Comparison of ENCODE assay signal across 29 mouse cellular contexts in genomic region chr3:152907087-152907486, GRCm38 (mm10).
DNase-seq lines count a peak whose midpoint lies in the region; ATAC-seq and TF ChIP-seq lines count a peak whose summit lies in the region.
"Had no signal": no experiment of that assay in that cellular context is flagged by ENCODE, and none has a peak within 500 bp of the region (broad histone marks: within the 10 kb centered on the region; RNA-seq: fewer than 3 reads in every experiment).

No protein-coding gene starts in this region.

- H3K4me1 ChIP-seq in forebrain, postnatal 0 days (ENCODE audit: insufficient read depth), result 0 out of 2 replicates have a peak, but pooled peaks cover 2% of the 10 kb centered on the region
- no peaks in the 10 kb centered on the region; the same call in 1 of the 2 replicates for H3K4me1 ChIP-seq in forebrain, embryonic 12.5 days
- H3K4me1 ChIP-seq: intestine, embryonic 15.5 days; stomach, embryonic 15.5 days had no signal

- ATAC-seq in forebrain, postnatal 0 days, result 0 out of 2 replicates have a peak, but pooled peaks have one; percentile 27
- ATAC-seq in forebrain, embryonic 12.5 days (ENCODE audit: low FRiP score), result no peak
- ATAC-seq: forebrain, embryonic 13.5 days; hindbrain, postnatal 0 days; intestine, embryonic 15.5 days; liver, embryonic 12.5 days; liver, postnatal 0 days; midbrain, embryonic 13.5 days had no signal

- no peak overlapping the region for H3K4me3 ChIP-seq in forebrain, postnatal 0 days (ENCODE audit: low read depth, low read length)
- H3K4me3 ChIP-seq in forebrain, embryonic 12.5 days (replicated peaks), result no peak overlapping the region
- H3K4me3 ChIP-seq: erythroblast, embryonic 14.5 days; forebrain, embryonic 13.5 days; hindbrain, embryonic 12.5 days; intestine, embryonic 15.5 days; liver, embryonic 12.5 days; megakaryocyte, embryonic 14.5 days; midbrain, embryonic 13.5 days; stomach, embryonic 15.5 days had no signal

- 57% methylated on average over 5 of the region's 5 CpGs for WGBS in forebrain, postnatal 0 days
- WGBS in forebrain, embryonic 12.5 days, result 85% methylated on average over 5 of the region's 5 CpGs

- TF ChIP-seq CTCF in forebrain, postnatal 0 days (IDR thresholded peaks at IDR 0.05; ENCODE audit: low read depth), result no peak
- no peak for TF ChIP-seq CTCF in brain, embryonic 14.5 days (IDR thresholded peaks at IDR 0.05; ENCODE audit: borderline replicate concordance, extremely low read depth, insufficient read depth, insufficient read length)

- H3K4me2 ChIP-seq in forebrain, postnatal 0 days (ENCODE audit: low read depth), result no peak overlapping the region
- H3K4me2 ChIP-seq in forebrain, embryonic 12.5 days, result no peak overlapping the region
- H3K4me2 ChIP-seq: forebrain, embryonic 13.5 days; heart, embryonic 11.5 days; hindbrain, embryonic 12.5 days; intestine, embryonic 15.5 days; liver, embryonic 12.5 days; midbrain, embryonic 13.5 days; stomach, embryonic 15.5 days had no signal

- no peaks in the 10 kb centered on the region for H3K27me3 ChIP-seq in forebrain, postnatal 0 days (ENCODE audit: insufficient read depth, low read length)
- no peaks in the 10 kb centered on the region for H3K27me3 ChIP-seq in forebrain, embryonic 12.5 days
- H3K27me3 ChIP-seq: forebrain, embryonic 13.5 days; hindbrain, embryonic 12.5 days; intestine, embryonic 15.5 days; liver, embryonic 12.5 days; megakaryocyte, embryonic 14.5 days; midbrain, embryonic 13.5 days; stomach, embryonic 15.5 days had no signal

- no peak overlapping the region for H3K27ac ChIP-seq in forebrain, postnatal 0 days (ENCODE audit: low read depth, low read length)
- H3K27ac ChIP-seq in forebrain, embryonic 12.5 days, result no peak overlapping the region
- H3K27ac ChIP-seq: forebrain, embryonic 13.5 days; hindbrain, embryonic 12.5 days; hindbrain, postnatal 0 days; intestine, embryonic 15.5 days; liver, embryonic 12.5 days; midbrain, embryonic 13.5 days; stomach, embryonic 15.5 days had no signal

- H3K9ac ChIP-seq in forebrain, postnatal 0 days, result no peak overlapping the region
- H3K9ac ChIP-seq in forebrain, embryonic 12.5 days, result no peak overlapping the region
- H3K9ac ChIP-seq: forebrain, embryonic 13.5 days; hindbrain, embryonic 12.5 days; intestine, embryonic 15.5 days; liver, embryonic 12.5 days; liver, postnatal 0 days; midbrain, embryonic 13.5 days; stomach, embryonic 15.5 days had no signal

- peak; percentile 46 for DNase-seq in forebrain, postnatal 0 days
- peak; percentile 69 for DNase-seq in layer of hippocampus, adult 9-11 months
- DNase-seq in layer of hippocampus, postnatal 25 days (ENCODE audit: extremely low spot score in 1 of 2, low spot score in 1 of 2), result no peak
- DNase-seq in NIH3T3 (ENCODE audit: low read depth), result peak; percentile 19
- peak; percentile 54 for DNase-seq in brain, embryonic 14.5 days (ENCODE audit: low read depth)
- no peak for DNase-seq in urinary bladder, postnatal 10 days (ENCODE audit: low spot score)
- DNase-seq: adrenal gland, postnatal 25 days; cerebellum, adult 9-10 months; gastrocnemius, postnatal 14 days; heart, postnatal 36 days; kidney, adult 2 months; kidney, postnatal 36 days; left cerebral cortex, postnatal 4 days; liver, postnatal 0 days; lung, postnatal 4 days; right cerebral cortex, postnatal 25 days; thymus, postnatal 14 days had no signal

- no peak for TF ChIP-seq POLR2A in brain, embryonic 14.5 days (IDR thresholded peaks at IDR 0.05; ENCODE audit: borderline replicate concordance, extremely low read depth, insufficient read depth, insufficient read length, poor library complexity, severe bottlenecking)

- no peaks in the 10 kb centered on the region for H3K9me3 ChIP-seq in forebrain, postnatal 0 days (ENCODE audit: low read length)
- no peaks in the 10 kb centered on the region for H3K9me3 ChIP-seq in forebrain, embryonic 12.5 days
- H3K9me3 ChIP-seq: forebrain, embryonic 13.5 days; G1E; hindbrain, embryonic 12.5 days; intestine, embryonic 15.5 days; liver, embryonic 12.5 days; megakaryocyte, embryonic 14.5 days; midbrain, embryonic 13.5 days; stomach, embryonic 15.5 days had no signal

- no peaks in the 10 kb centered on the region for H3K36me3 ChIP-seq in forebrain, postnatal 0 days (ENCODE audit: insufficient read depth)
- no peaks in the 10 kb centered on the region for H3K36me3 ChIP-seq in forebrain, embryonic 12.5 days (replicated peaks)
- H3K36me3 ChIP-seq: G1E; hindbrain, embryonic 12.5 days; intestine, embryonic 15.5 days; liver, embryonic 12.5 days; midbrain, embryonic 13.5 days; stomach, embryonic 15.5 days had no signal

Comparison
In these comparisons a context has a peak if more than half of its experiments do, and no peak if none do; other contexts are left out.
1. DNase-seq: peak in forebrain, postnatal 0 days (single experiment), layer of hippocampus, adult 9-11 months (single experiment), NIH3T3 (single experiment) and brain, embryonic 14.5 days (single experiment); none in layer of hippocampus, postnatal 25 days (0 of 2) and urinary bladder, postnatal 10 days (single experiment).